Mouse (Mus musculus) bone marrow macrophage, adult 2 months (primary cell): Measurements from ENCODE around the gene Nop2. TPM values are rescaled to one million over a fixed set of nuclear protein-coding genes. Genes with fewer than 3 reads are reported as not detected.

ENCODE experiments used
- H3K27ac ChIP-seq: 2 replicates; pipeline ENCODE4 v1.5.1; 2012; ENCODE audit warnings: low read depth, low read length; ENCODE audit not compliant: insufficient read depth
- H3K4me1 ChIP-seq: 2 replicates; pipeline ENCODE4 v1.6.1; 2012; ENCODE audit warnings: low read length; ENCODE audit not compliant: control insufficient read depth, insufficient read depth
- H3K4me3 ChIP-seq: 2 replicates; pipeline ENCODE4 v1.5.1; 2012; ENCODE audit warnings: mild to moderate bottlenecking, low read length, moderate library complexity; ENCODE audit not compliant: insufficient read depth
- CTCF ChIP-seq: IDR thresholded peaks from 2 replicates; pipeline ENCODE4 v1.5.1; 2012; ENCODE audit warnings: low read depth, mild to moderate bottlenecking, low read length, moderate library complexity
- POLR2A ChIP-seq: IDR thresholded peaks from 2 replicates; pipeline ENCODE4 v1.6.1; 2012; ENCODE audit warnings: mild to moderate bottlenecking, low read depth, low read length, borderline replicate concordance
- polyA plus RNA-seq: library from polyadenylated mRNA; stranded (reverse); fragments of >200 nt; gene quantifications from 2 replicates; pipeline ENCODE4 v1.2.4, GENCODE M21; 2012; ENCODE audit not compliant: missing spikeins, insufficient read depth, insufficient read length

The Nop2 gene
- polyA plus RNA-seq, 1 experiment: 11.4 TPM

DNA sequence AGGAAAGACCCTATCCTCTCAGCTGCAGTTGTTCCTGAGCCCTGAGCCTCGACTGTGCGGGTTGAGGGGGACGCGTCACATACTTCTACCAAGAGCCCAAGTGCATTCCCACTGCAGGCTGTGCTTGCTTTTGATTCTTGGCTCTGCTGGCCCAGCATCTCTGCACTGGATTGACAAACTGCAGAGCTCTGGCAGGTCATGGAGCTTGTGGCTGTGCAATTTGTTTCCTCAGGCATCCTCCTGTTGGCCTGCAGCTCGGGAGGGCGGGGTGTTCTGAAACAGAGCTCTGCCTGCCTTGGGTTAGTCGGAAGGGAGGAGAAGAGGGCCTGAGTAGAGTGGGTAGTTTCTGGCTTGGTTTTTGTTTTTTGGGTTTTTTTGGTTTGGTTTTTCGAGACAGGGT lies 10.7 kb downstream of the Nop2 start:
- no peak overlapping the region for H3K4me3 ChIP-seq
- H3K4me1 ChIP-seq: peaks cover 14% of the 10 kb centered on the region
- TF ChIP-seq POLR2A (no peak), CTCF (no peak)
- no peak overlapping the region for H3K27ac ChIP-seq

- Histone ChIP-seq H3K4me3 (no peak overlapping the region), H3K4me1 (peaks cover 20% of the 10 kb centered on the region), H3K27ac (no peak overlapping the region)
- TF ChIP-seq POLR2A (no peak), CTCF (no peak)
Measured at GRCm38 (mm10) chr6:125143128-125143527, 11.4 kb downstream of the Nop2 start.

GRCm38 (mm10) chr6:125143904-125144303 lies 12.2 kb downstream of the Nop2 start:
- Histone ChIP-seq H3K4me1 (peaks cover 24% of the 10 kb centered on the region), H3K4me3 (no peak overlapping the region), H3K27ac (no peak overlapping the region)
- TF ChIP-seq CTCF: no peak
- no peak for TF ChIP-seq POLR2A

DNA sequence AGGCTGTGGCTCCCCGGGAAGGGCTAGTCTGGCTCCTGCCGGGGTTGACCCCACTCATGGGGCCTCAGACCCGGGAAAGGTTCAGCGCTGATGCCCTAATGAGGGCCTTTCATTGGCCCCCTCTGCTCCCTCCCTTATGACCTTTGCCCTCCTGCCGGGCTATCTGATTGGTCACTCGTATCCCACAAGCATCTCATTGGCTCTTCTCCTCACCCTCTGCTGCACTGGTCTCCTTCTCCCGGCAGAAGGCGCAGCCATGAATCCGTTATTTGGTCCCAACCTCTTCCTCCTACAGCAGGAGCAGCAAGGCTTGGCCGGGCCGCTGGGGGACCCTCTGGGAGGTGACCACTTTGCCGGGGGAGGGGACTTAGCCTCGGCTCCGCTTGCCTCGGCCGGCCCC lies 13.3 kb downstream of the Nop2 start, which contains the start of gene Iffo1:
Gene Iffo1, plus strand, starts transcription at position 241 of the 400 bp plus-strand sequence.
- peaks cover 34% of the 10 kb centered on the region for H3K4me1 ChIP-seq
- TF ChIP-seq CTCF (no peak), POLR2A (0 out of 2 replicates have a peak, but pooled peaks have one; percentile 10)
- peak within 1 kb of the TSS; percentile 87 for H3K4me3 ChIP-seq
- peak within 1 kb of the TSS; percentile 40 for H3K27ac ChIP-seq

GRCm38 (mm10) chr6:125145479-125145951 lies 13.8 kb downstream of the Nop2 start:
- Histone ChIP-seq H3K27ac (peak overlapping the region; percentile 36), H3K4me3 (peak overlapping the region; percentile 87), H3K4me1 (peaks cover 34% of the 10 kb centered on the region)
- TF ChIP-seq POLR2A: no peak
- no peak for TF ChIP-seq CTCF

- H3K27ac ChIP-seq: peak overlapping the region; percentile 40
- H3K4me1 ChIP-seq: peaks cover 34% of the 10 kb centered on the region
- peak overlapping the region; percentile 87 for H3K4me3 ChIP-seq
- TF ChIP-seq POLR2A: no peak
- TF ChIP-seq CTCF: no peak
Measured at GRCm38 (mm10) chr6:125146148-125146547, 14.4 kb downstream of the Nop2 start.

- H3K4me1 ChIP-seq: peaks cover 34% of the 10 kb centered on the region
- peak overlapping the region; percentile 62 for H3K27ac ChIP-seq
- peak overlapping the region; percentile 87 for H3K4me3 ChIP-seq
- TF ChIP-seq POLR2A: no peak
- no peak for TF ChIP-seq CTCF
Measured at GRCm38 (mm10) chr6:125146797-125147196, 15.1 kb downstream of the Nop2 start.

DNA sequence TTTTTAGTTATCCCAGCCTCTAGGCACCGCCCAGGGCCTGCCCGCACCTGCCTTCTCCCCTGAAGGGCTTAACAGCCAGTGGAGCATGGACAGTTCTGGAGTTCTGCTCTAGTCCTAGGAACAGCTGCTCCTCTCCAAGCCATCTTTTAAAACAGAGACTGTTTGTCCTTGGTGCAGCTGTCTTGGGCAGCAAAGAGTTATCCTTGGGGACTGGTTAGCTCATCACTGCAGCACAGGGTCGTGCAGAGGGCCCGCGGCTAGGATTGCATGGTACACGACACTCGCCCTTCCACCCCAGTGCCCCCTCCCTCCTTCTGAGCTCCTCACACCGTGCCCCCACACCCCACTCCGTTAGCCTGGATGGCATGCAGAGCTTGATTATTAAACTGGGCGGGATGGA lies 15.6 kb downstream of the Nop2 start:
- peaks cover 34% of the 10 kb centered on the region for H3K4me1 ChIP-seq
- TF ChIP-seq POLR2A (no peak), CTCF (no peak)
- peak overlapping the region; percentile 62 for H3K27ac ChIP-seq
- peak overlapping the region; percentile 32 for H3K4me3 ChIP-seq

DNA sequence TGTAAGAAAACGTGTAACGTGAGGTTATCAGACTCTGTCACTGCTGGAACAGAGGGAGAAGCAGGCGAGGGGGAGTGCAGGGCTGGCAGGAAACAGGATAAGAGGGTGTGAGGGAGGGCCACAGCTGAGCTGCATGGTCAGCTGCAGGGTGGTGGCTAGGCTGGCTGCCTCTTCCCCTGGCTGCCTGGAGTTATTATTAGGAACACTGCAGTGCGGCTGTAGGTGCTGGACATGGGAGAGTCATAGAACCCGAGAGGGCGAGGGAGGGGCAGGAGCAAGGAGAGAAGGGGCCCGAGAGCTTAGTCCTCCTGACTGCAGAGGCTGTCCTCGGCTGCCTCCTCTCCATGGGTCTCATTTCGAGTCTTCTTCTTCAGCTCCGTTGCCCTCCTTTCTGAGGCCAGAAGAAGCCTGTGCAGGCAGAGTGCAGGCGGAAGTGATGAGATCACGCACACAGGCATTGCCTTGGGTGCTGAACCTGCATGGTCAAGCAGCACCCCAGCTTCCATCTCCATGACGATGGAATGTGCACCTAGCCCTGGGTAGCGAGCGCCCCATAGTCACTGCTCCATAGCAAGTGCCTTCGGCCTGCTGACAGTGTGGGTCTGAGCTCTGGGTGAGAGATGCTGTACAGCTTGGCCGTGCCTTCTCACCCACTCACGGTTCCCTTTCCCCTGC lies 16.7 kb downstream of the Nop2 start:
- TF ChIP-seq POLR2A: no peak
- no peak for TF ChIP-seq CTCF
- Histone ChIP-seq H3K27ac (peak overlapping the region; percentile 93), H3K4me1 (peaks cover 34% of the 10 kb centered on the region), H3K4me3 (peak overlapping the region; percentile 44)

DNA sequence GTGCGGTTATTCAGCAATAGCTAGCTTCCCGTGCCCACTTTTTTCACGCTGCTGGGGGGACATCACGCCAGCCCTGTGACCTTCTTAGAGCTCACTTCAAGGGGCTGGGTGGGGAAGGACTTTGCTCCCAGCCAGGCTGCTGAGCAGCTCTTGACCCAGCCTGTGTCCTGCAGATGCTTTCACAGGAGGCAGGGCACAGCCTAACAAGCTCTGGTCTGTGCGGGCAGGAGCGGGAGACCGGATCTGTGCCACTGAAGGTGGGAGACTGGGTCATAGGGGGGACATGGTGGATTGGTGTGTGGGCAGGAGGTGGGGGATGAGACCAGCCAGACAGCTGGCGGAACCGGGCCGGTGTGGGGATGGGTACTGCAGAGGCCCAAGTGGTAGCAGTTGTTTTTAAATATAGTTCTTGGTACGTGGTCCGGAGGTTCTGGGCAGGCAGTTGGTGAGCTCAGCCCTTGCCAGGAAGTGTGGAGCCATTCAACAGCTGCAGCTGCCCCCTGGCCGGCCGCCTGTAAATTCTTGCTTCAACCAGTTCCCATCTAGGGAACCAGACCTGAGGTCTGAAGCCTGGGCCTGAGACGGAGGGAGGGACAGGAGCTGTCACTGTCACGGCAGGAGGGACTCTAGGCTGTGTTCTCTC lies 17.3 kb downstream of the Nop2 start:
- H3K4me3 ChIP-seq: peak overlapping the region; percentile 44
- H3K27ac ChIP-seq: peak overlapping the region; percentile 93
- TF ChIP-seq CTCF (no peak), POLR2A (no peak)
- peaks cover 34% of the 10 kb centered on the region for H3K4me1 ChIP-seq
